Mouse (Mus musculus) liver, adult 2 months (tissue): ENCODE measurements at regions not wholly inside any gene's neighbourhood (a gene's known extent, or its start where the extent isn't known, plus 50 kb on each side); places are given as distances from the start of the nearest gene placed in this dataset.

ENCODE experiments used
- DNase-seq: peaks from one replicate; pipeline ENCODE4 v3.0.0-alpha.2; 2011; ENCODE audit warnings: low read depth, low spot score; ENCODE audit errors: extremely low read depth
- H3K27ac ChIP-seq: fragments of 200-500 bp; replicated peaks from 2 replicates; pipeline ENCODE4 v1.5.1; 2012; ENCODE audit warnings: low read depth, mild to moderate bottlenecking, control low read depth, inconsistent platforms, low read length; ENCODE audit not compliant: insufficient read depth
- H3K27me3 ChIP-seq: fragments of 200-500 bp; 2 replicates; pipeline ENCODE4 v1.6.1; 2012; ENCODE audit warnings: mild to moderate bottlenecking, moderate library complexity, low read length, inconsistent platforms; ENCODE audit not compliant: control insufficient read depth, insufficient read depth
- H3K36me3 ChIP-seq: fragments of 200-500 bp; 2 replicates; pipeline ENCODE4 v1.6.1; 2012; ENCODE audit warnings: low read length, inconsistent platforms; ENCODE audit not compliant: control insufficient read depth, insufficient read depth
- H3K4me1 ChIP-seq: fragments of 200-500 bp; 2 replicates; pipeline ENCODE4 v1.6.1; 2011; ENCODE audit warnings: low read length; ENCODE audit not compliant: control insufficient read depth, insufficient read depth
- H3K4me3 ChIP-seq: fragments of 200-500 bp; 2 replicates; pipeline ENCODE4 v1.5.1; 2011; ENCODE audit warnings: low read depth, mild to moderate bottlenecking, control low read depth, low read length, moderate library complexity; ENCODE audit not compliant: insufficient read depth
- H3K79me2 ChIP-seq: fragments of 200-500 bp; 2 replicates; pipeline ENCODE4 v1.6.1; 2012; ENCODE audit warnings: inconsistent platforms, mild to moderate bottlenecking, low read length, moderate library complexity; ENCODE audit not compliant: control insufficient read depth, insufficient read depth
- H3K9ac ChIP-seq: fragments of 200-500 bp; 2 replicates; pipeline ENCODE4 v1.6.1; 2012; ENCODE audit warnings: low read depth, mild to moderate bottlenecking, control low read depth, inconsistent platforms, low read length
- CTCF ChIP-seq: fragments of 200-500 bp; IDR thresholded peaks from 2 replicates; pipeline ENCODE4 v1.5.1; 2011; ENCODE audit warnings: low read depth, low read length, control low read depth
- POLR2A ChIP-seq: fragments of 200-500 bp; IDR thresholded peaks from 2 replicates; pipeline ENCODE4 v1.6.1; 2011; ENCODE audit warnings: low read length, control low read depth; ENCODE audit not compliant: insufficient read depth; ENCODE audit errors: extremely low read depth
- WGBS: fragments of 180-500 bp; shearing (Covaris S2); methylation state at CpG from one replicate; pipeline ENCODE4 v1.1.7; 2018; 5-methylcytosine and 5-hydroxymethylcytosine counted together

GRCm38 (mm10) chr6:76754867-76755266 is 257.3 kb upstream of the Gm9008 start:
- Histone ChIP-seq H3K79me2 (no peaks in the 10 kb centered on the region), H3K9ac (no peak overlapping the region), H3K36me3 (no peaks in the 10 kb centered on the region), H3K27me3 (no peaks in the 10 kb centered on the region), H3K27ac (no peak overlapping the region), H3K4me1 (no peaks in the 10 kb centered on the region), H3K4me3 (no peak overlapping the region)
- 36% methylated on average over 3 of the region's 3 CpGs for WGBS
- DNase-seq: no peak
- TF ChIP-seq CTCF (no peak), POLR2A (no peak)
